Mouse (Mus musculus) bone marrow macrophage, adult 2 months (primary cell): ENCODE results near the gene Krt42.

Experiments used
- CTCF ChIP-seq: IDR thresholded peaks from 2 replicates; pipeline ENCODE4 v1.5.1; 2012; ENCODE audit warnings: low read depth, mild to moderate bottlenecking, low read length, moderate library complexity
- POLR2A ChIP-seq: IDR thresholded peaks from 2 replicates; pipeline ENCODE4 v1.6.1; 2012; ENCODE audit warnings: mild to moderate bottlenecking, low read depth, low read length, borderline replicate concordance

GRCm38 (mm10) chr11:100219304-100219703 lies 50.4 kb downstream of the Krt42 start:
- no peak for TF ChIP-seq POLR2A
- TF ChIP-seq CTCF = no peak
